Mouse (Mus musculus): ENCODE results near the gene Med21. TPM values are rescaled to one million over a fixed set of nuclear protein-coding genes. Genes with fewer than 3 reads are reported as not detected.

Gene Med21
- total and polyA plus RNA-seq, 3 experiments, result 42.4 to 124 (median 56.0) TPM

GRCm38 (mm10) chr6:146666811-146667210, 24.5 kb downstream of the Med21 start:
- no peaks in the 10 kb centered on the region for H3K27me3 ChIP-seq (replicated peaks)
- DNase-seq (ENCODE audit: extremely low read depth), result peak; percentile 33
- H3K79me2 ChIP-seq (replicated peaks; ENCODE audit: control insufficient read depth, extremely low read depth, insufficient read depth, poor library complexity, severe bottlenecking), result no peaks in the 10 kb centered on the region
- peaks cover 2 to 26% of the 10 kb centered on the region in 2 experiments; a peak in 3 of 4 replicates for H3K4me1 ChIP-seq (ENCODE audit: control insufficient read depth in 1 of 2, insufficient read depth in 2 of 2)
- peaks cover 6% of the 10 kb centered on the region for H3K9me3 ChIP-seq (replicated peaks; ENCODE audit: low read length)
- H3K36me3 ChIP-seq (replicated peaks in 1 of 2; ENCODE audit: control insufficient read depth in 1 of 2, insufficient read depth in 1 of 2, low read length in 1 of 2), result no peaks in the 10 kb centered on the region
- TF ChIP-seq NRF1 (IDR thresholded peaks at IDR 0.05; ENCODE audit: low read depth, low read length) (no peak), KAT2A (IDR thresholded peaks at IDR 0.05; ENCODE audit: insufficient replicate concordance, low read length) (no peak), ZNF384 (IDR thresholded peaks at IDR 0.05; ENCODE audit: low read depth, low read length) (no peak), USF2 (conservative IDR thresholded peaks at IDR 0.05; ENCODE audit: low read depth, low read length) (no peak), ELF1 (IDR thresholded peaks at IDR 0.05; ENCODE audit: low read depth, low read length) (no peak), IRF4 (IDR thresholded peaks at IDR 0.05; ENCODE audit: low read depth, low read length) (no peak), UBTF (IDR thresholded peaks at IDR 0.05; ENCODE audit: low read depth, low read length) (no peak)
- no peak overlapping the region for H3K4me2 ChIP-seq (ENCODE audit: insufficient read depth, low read depth, poor library complexity, severe bottlenecking)
- dilution Hi-C loops (cut with MboI; ENCODE audit: extremely low pct_ligation_motif_present, extremely low pct_unique_long_range_greater_than_20kb, low sequenced_read_pairs), result no loop called here
- H3K4me3 ChIP-seq (replicated peaks in 1 of 3; ENCODE audit: low read depth in 2 of 3, low read length in 2 of 3, poor library complexity in 1 of 3), result no peak overlapping the region
- in situ Hi-C loops (cut with MboI; ENCODE audit: low pct_ligation_motif_present, low pct_unique_long_range_greater_than_20kb, low sequenced_read_pairs), result loop anchor here (5.0 to 25.0 kb wide), 2 partner anchors 90 to 320 kb away; no protein-coding TSS in a partner anchor
- no peak overlapping the region for H3K9ac ChIP-seq (ENCODE audit: insufficient read depth, low read depth)
- H3K27ac ChIP-seq (ENCODE audit: insufficient read depth, low read depth), result no peak overlapping the region

DNA sequence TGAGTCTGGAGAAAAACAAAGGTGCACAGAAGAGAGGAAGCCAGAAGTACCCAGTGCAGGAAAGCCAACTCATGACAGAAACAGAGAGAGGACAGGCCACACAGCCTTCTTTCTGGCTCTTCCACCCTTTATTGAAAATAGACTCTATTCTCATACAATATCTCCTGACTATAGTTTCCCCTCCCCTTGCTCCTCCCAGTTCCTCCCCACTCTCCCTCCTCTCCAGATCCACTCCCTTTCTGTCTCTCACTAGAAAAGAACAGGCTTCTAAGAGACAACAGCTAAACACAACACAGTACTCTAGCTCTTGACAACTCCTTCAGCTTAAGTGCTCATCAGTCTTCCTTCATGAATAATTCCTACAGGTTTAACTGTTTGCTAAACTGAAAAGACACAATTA, 26.3 kb downstream of the Med21 start:
- H3K27ac ChIP-seq (ENCODE audit: insufficient read depth, low read depth), result no peak overlapping the region
- dilution Hi-C loops (cut with MboI; ENCODE audit: extremely low pct_ligation_motif_present, extremely low pct_unique_long_range_greater_than_20kb, low sequenced_read_pairs), result no loop called here
- H3K4me3 ChIP-seq (replicated peaks in 1 of 3; ENCODE audit: low read depth in 2 of 3, low read length in 2 of 3, poor library complexity in 1 of 3), result no peak overlapping the region
- DNase-seq (ENCODE audit: extremely low read depth), result no peak
- H3K4me2 ChIP-seq (ENCODE audit: insufficient read depth, low read depth, poor library complexity, severe bottlenecking), result no peak overlapping the region
- in situ Hi-C loops (cut with MboI; ENCODE audit: low pct_ligation_motif_present, low pct_unique_long_range_greater_than_20kb, low sequenced_read_pairs), result loop anchor here (5.0 to 25.0 kb wide), 2 partner anchors 89 to 319 kb away; no protein-coding TSS in a partner anchor
- H3K9me3 ChIP-seq (replicated peaks; ENCODE audit: low read length), result peaks cover 6% of the 10 kb centered on the region
- no peak for TF ChIP-seq TCF12 (IDR thresholded peaks at IDR 0.05; ENCODE audit: low read depth, low read length)
- no peaks in the 10 kb centered on the region for H3K36me3 ChIP-seq (replicated peaks in 1 of 2; ENCODE audit: control insufficient read depth in 1 of 2, insufficient read depth in 1 of 2, low read length in 1 of 2)
- no peak overlapping the region for H3K9ac ChIP-seq (ENCODE audit: insufficient read depth, low read depth)
- H3K4me1 ChIP-seq (ENCODE audit: control insufficient read depth in 1 of 2, insufficient read depth in 2 of 2), result peaks cover 2 to 29% of the 10 kb centered on the region in 2 experiments; a peak in 3 of 4 replicates
- H3K79me2 ChIP-seq (replicated peaks; ENCODE audit: control insufficient read depth, extremely low read depth, insufficient read depth, poor library complexity, severe bottlenecking), result no peaks in the 10 kb centered on the region
- H3K27me3 ChIP-seq (replicated peaks), result no peaks in the 10 kb centered on the region

DNA sequence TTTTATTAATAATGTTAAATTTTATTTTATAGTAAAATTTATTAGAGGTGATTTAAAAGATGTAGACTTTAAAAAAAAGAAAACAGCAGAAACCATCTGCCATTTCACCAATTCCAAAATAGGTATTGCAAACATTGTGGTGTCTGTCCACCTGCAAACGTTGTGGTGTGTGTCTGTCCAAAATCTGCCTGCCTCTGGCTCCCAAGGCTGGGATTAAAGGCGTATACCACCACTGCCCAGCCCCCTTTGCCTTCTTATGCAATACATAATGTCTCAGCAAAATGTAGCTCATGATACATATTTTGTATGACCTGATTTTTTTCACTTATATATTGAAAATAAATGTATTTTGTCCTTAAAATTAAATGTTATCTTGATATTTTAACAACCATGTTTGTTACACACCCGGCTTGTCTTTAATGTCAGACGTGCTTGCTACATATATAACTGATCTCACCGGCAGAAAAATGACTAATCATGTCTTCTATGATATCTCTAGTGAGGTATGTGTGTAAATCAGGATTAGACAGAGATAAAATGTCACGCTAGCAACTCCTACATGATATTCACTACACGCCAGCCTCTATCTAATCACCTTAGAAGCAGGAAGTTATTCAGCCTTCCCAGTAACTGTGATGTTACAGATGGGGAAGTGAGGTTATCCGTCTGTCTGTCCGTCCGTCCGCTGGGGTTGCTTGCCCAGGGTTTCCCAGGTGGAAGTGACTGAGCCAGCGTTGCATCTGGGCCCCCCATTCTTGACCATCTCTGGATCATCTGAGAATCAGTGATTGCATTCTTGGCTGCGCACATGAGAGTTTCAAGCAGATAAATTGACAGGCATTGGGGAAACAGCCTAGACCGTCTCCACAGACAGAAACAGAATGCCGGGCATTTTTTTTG, 28.9 kb downstream of the Med21 start:
- no peak for DNase-seq (ENCODE audit: extremely low read depth)
- Histone ChIP-seq H3K27ac (ENCODE audit: insufficient read depth, low read depth) (no peak overlapping the region), H3K9ac (ENCODE audit: insufficient read depth, low read depth) (no peak overlapping the region), H3K36me3 (replicated peaks in 1 of 2; ENCODE audit: control insufficient read depth in 1 of 2, insufficient read depth in 1 of 2, low read length in 1 of 2) (no peaks in the 10 kb centered on the region), H3K4me3 (replicated peaks in 1 of 3; ENCODE audit: low read depth in 2 of 3, low read length in 2 of 3, poor library complexity in 1 of 3) (no peak overlapping the region), H3K4me2 (ENCODE audit: insufficient read depth, low read depth, poor library complexity, severe bottlenecking) (no peak overlapping the region), H3K27me3 (replicated peaks) (no peaks in the 10 kb centered on the region), H3K9me3 (replicated peaks; ENCODE audit: low read length) (peaks cover 6% of the 10 kb centered on the region), H3K79me2 (replicated peaks; ENCODE audit: control insufficient read depth, extremely low read depth, insufficient read depth, poor library complexity, severe bottlenecking) (no peaks in the 10 kb centered on the region), H3K4me1 (ENCODE audit: control insufficient read depth in 1 of 2, insufficient read depth in 2 of 2) (peaks cover 11 to 43% of the 10 kb centered on the region in 2 experiments)
- in situ Hi-C loops (cut with MboI; ENCODE audit: low pct_ligation_motif_present, low pct_unique_long_range_greater_than_20kb, low sequenced_read_pairs), result loop anchor here (25.0 kb wide), 1 partner anchor 316 kb away; no protein-coding TSS in a partner anchor
- TF ChIP-seq IRF4 (IDR thresholded peaks at IDR 0.05; ENCODE audit: low read depth, low read length), result no peak
- no peak for TF ChIP-seq BHLHE40 (IDR thresholded peaks at IDR 0.05; ENCODE audit: low read depth, low read length)
- TF ChIP-seq E2F4 (IDR thresholded peaks at IDR 0.05; ENCODE audit: insufficient replicate concordance, low read depth, low read length), result no peak
- TF ChIP-seq UBTF (IDR thresholded peaks at IDR 0.05; ENCODE audit: low read depth, low read length), result no peak
- no peak for TF ChIP-seq EP300 (IDR thresholded peaks at IDR 0.05; ENCODE audit: low read length)
- TF ChIP-seq JUN (IDR thresholded peaks at IDR 0.05; ENCODE audit: insufficient read depth, low read depth, low read length), result no peak
- no peak for TF ChIP-seq SMC3 (IDR thresholded peaks at IDR 0.05; ENCODE audit: low read depth, low read length)
- TF ChIP-seq NELFE (IDR thresholded peaks at IDR 0.05; ENCODE audit: low read depth, low read length), result no peak
- no peak for TF ChIP-seq MAZ (IDR thresholded peaks at IDR 0.05; ENCODE audit: low read depth, low read length)
- no peak for TF ChIP-seq RCOR1 (conservative IDR thresholded peaks at IDR 0.05; ENCODE audit: low read depth, low read length)
- no peak for TF ChIP-seq ZC3H11A (IDR thresholded peaks at IDR 0.05; ENCODE audit: low read depth, low read length)
- TF ChIP-seq PAX5 (IDR thresholded peaks at IDR 0.05; ENCODE audit: low read length), result no peak
- TF ChIP-seq MEF2A (IDR thresholded peaks at IDR 0.05; ENCODE audit: borderline replicate concordance, low read depth, low read length), result no peak
- no peak for TF ChIP-seq SIN3A (IDR thresholded peaks at IDR 0.05; ENCODE audit: low read length)
- TF ChIP-seq POLR2AphosphoS2 (IDR thresholded peaks at IDR 0.05; ENCODE audit: low read depth, low read length), result no peak
- dilution Hi-C loops (cut with MboI; ENCODE audit: extremely low pct_ligation_motif_present, extremely low pct_unique_long_range_greater_than_20kb, low sequenced_read_pairs), result no loop called here

All from CH12.LX (cell line).